Mouse (Mus musculus) liver, embryonic 14.5 days (tissue): ENCODE measurements around the gene Pde11a.

Experiments
- CTCF ChIP-seq: IDR thresholded peaks from 2 replicates; pipeline ENCODE4 v1.5.1; 2016; ENCODE audit warnings: antibody characterized with exemption, low read depth, control low read depth
- EP300 ChIP-seq: IDR thresholded peaks from 2 replicates; pipeline ENCODE4 v1.6.1; 2016; ENCODE audit warnings: antibody characterized with exemption, low read depth

DNA sequence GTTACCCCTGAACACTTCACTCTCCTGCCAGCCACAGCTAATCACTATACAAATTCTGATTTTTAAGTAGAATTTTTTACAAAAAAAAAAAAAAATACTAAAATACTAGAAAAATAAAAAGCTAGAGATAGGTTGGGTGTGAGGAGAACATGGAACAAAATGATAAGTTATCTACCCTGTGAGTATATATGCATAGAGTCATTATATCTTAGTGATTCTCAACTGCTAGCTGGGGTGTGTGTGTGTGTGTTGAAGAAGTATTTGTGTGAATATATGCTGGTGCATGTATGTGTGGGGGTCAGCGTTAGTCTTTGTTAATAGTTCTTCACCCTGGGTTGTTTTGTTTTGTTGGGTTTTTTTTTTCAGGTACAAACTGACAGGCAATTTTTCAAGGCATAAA is 69.1 kb downstream of the Pde11a start:
- TF ChIP-seq CTCF (no peak), EP300 (peak; percentile 65)
